Mouse (Mus musculus): ENCODE measurements around the gene Nbea. TPM values are rescaled to one million over a fixed set of nuclear protein-coding genes. Genes with fewer than 3 reads are reported as not detected.

Nbea gene
- total and polyA plus RNA-seq, 3 experiments: 0.04 to 0.27 TPM; not detected in 1

GRCm38 (mm10) chr3:55790609-55791008, 392.9 kb downstream of the Nbea start:
- Histone ChIP-seq H3K36me3 (ENCODE audit: control insufficient read depth in 1 of 2, insufficient read depth in 2 of 2, low read length in 2 of 2) (no peaks in the 10 kb centered on the region), H3K9me3 (replicated peaks; ENCODE audit: insufficient read depth, low read length) (no peaks in the 10 kb centered on the region), H3K4me3 (ENCODE audit: control insufficient read depth in 1 of 2, insufficient read depth in 1 of 2, low read depth in 2 of 2, low read length in 2 of 2) (no peak overlapping the region), H3K9ac (ENCODE audit: control insufficient read depth, low read depth, low read length, poor library complexity, severe bottlenecking) (no peak overlapping the region), H3K79me2 (ENCODE audit: control insufficient read depth, insufficient read depth, low read length, poor library complexity) (no peaks in the 10 kb centered on the region), H3K4me1 (ENCODE audit: control insufficient read depth in 1 of 2, insufficient read depth in 2 of 2, low read length in 2 of 2) (no peaks in the 10 kb centered on the region), H3K27me3 (ENCODE audit: control insufficient read depth in 1 of 2, insufficient read depth in 2 of 2, low read length in 2 of 2) (no peaks in the 10 kb centered on the region), H3K27ac (ENCODE audit: control insufficient read depth, low read depth, low read length) (no peak overlapping the region)
- no peak for TF ChIP-seq E2F4 (IDR thresholded peaks at IDR 0.05; ENCODE audit: borderline replicate concordance, low read depth, low read length)
- TF ChIP-seq ETS1 (IDR thresholded peaks at IDR 0.05; ENCODE audit: low read depth, low read length): no peak
- no peak for TF ChIP-seq GATA1 (IDR thresholded peaks at IDR 0.05; ENCODE audit: low read depth, low read length)
- no peak for TF ChIP-seq BHLHE40 (IDR thresholded peaks at IDR 0.05; ENCODE audit: borderline replicate concordance, low read depth, low read length)
- TF ChIP-seq HCFC1 (IDR thresholded peaks at IDR 0.05; ENCODE audit: low read depth, low read length): no peak
- no peak for DNase-seq (ENCODE audit: low read depth, low spot score)

GRCm38 (mm10) chr3:55789856-55790255, 393.6 kb downstream of the Nbea start:
- H3K9ac ChIP-seq (ENCODE audit: control insufficient read depth, low read depth, low read length, poor library complexity, severe bottlenecking): no peak overlapping the region
- 0 out of 2 replicates have a peak, but pooled peaks have one; percentile 3 for TF ChIP-seq SMC3 (IDR thresholded peaks at IDR 0.05; ENCODE audit: low read depth, low read length)
- TF ChIP-seq JUND (IDR thresholded peaks at IDR 0.05; ENCODE audit: low read depth, low read length): no peak
- H3K9me3 ChIP-seq (replicated peaks; ENCODE audit: insufficient read depth, low read length): no peaks in the 10 kb centered on the region
- H3K36me3 ChIP-seq (ENCODE audit: control insufficient read depth in 1 of 2, insufficient read depth in 2 of 2, low read length in 2 of 2): no peaks in the 10 kb centered on the region
- H3K4me3 ChIP-seq (ENCODE audit: control insufficient read depth in 1 of 2, insufficient read depth in 1 of 2, low read depth in 2 of 2, low read length in 2 of 2): no peak overlapping the region
- no peaks in the 10 kb centered on the region for H3K27me3 ChIP-seq (ENCODE audit: control insufficient read depth in 1 of 2, insufficient read depth in 2 of 2, low read length in 2 of 2)
- no peaks in the 10 kb centered on the region for H3K79me2 ChIP-seq (ENCODE audit: control insufficient read depth, insufficient read depth, low read length, poor library complexity)
- H3K27ac ChIP-seq (ENCODE audit: control insufficient read depth, low read depth, low read length): no peak overlapping the region
- no peak for DNase-seq (ENCODE audit: low read depth, low spot score)
- no peaks in the 10 kb centered on the region for H3K4me1 ChIP-seq (ENCODE audit: control insufficient read depth in 1 of 2, insufficient read depth in 2 of 2, low read length in 2 of 2)

GRCm38 (mm10) chr3:55788621-55789201, 394.8 kb downstream of the Nbea start:
- Histone ChIP-seq H3K79me2 (ENCODE audit: control insufficient read depth, insufficient read depth, low read length, poor library complexity) (no peaks in the 10 kb centered on the region), H3K27me3 (ENCODE audit: control insufficient read depth in 1 of 2, insufficient read depth in 2 of 2, low read length in 2 of 2) (no peaks in the 10 kb centered on the region), H3K9me3 (replicated peaks; ENCODE audit: insufficient read depth, low read length) (no peaks in the 10 kb centered on the region), H3K4me1 (ENCODE audit: control insufficient read depth in 1 of 2, insufficient read depth in 2 of 2, low read length in 2 of 2) (no peaks in the 10 kb centered on the region), H3K4me3 (ENCODE audit: control insufficient read depth in 1 of 2, insufficient read depth in 1 of 2, low read depth in 2 of 2, low read length in 2 of 2) (no peak overlapping the region), H3K27ac (ENCODE audit: control insufficient read depth, low read depth, low read length) (no peak overlapping the region), H3K9ac (ENCODE audit: control insufficient read depth, low read depth, low read length, poor library complexity, severe bottlenecking) (no peak overlapping the region), H3K36me3 (ENCODE audit: control insufficient read depth in 1 of 2, insufficient read depth in 2 of 2, low read length in 2 of 2) (no peaks in the 10 kb centered on the region)
- no peak for TF ChIP-seq GABPA (IDR thresholded peaks at IDR 0.05; ENCODE audit: low read depth, low read length)
- no peak for TF ChIP-seq ZMIZ1 (IDR thresholded peaks at IDR 0.05; ENCODE audit: low read depth, low read length)
- TF ChIP-seq MAFK (IDR thresholded peaks at IDR 0.05; ENCODE audit: borderline replicate concordance, low read depth, low read length): no peak
- TF ChIP-seq MXI1 (IDR thresholded peaks at IDR 0.05; ENCODE audit: low read depth, low read length): no peak
- no peak for TF ChIP-seq E2F4 (IDR thresholded peaks at IDR 0.05; ENCODE audit: borderline replicate concordance, low read depth, low read length)
- TF ChIP-seq USF2 (IDR thresholded peaks at IDR 0.05; ENCODE audit: borderline replicate concordance in 1 of 2, insufficient read depth in 1 of 2, low read depth in 1 of 2, low read length in 2 of 2): no peak
- TF ChIP-seq ZNF384 (IDR thresholded peaks at IDR 0.05; ENCODE audit: low read depth, low read length): no peak
- no peak for TF ChIP-seq POLR2A (IDR thresholded peaks at IDR 0.05; ENCODE audit: control insufficient read depth in 1 of 2, insufficient read depth in 1 of 2, low read depth in 1 of 2, low read length in 2 of 2, poor library complexity in 1 of 2)
- no peak for TF ChIP-seq POLR2AphosphoS2 (IDR thresholded peaks at IDR 0.05; ENCODE audit: low read length)
- TF ChIP-seq SMC3 (IDR thresholded peaks at IDR 0.05; ENCODE audit: low read depth, low read length): no peak
- no peak for TF ChIP-seq MAX (IDR thresholded peaks at IDR 0.05; ENCODE audit: low read length)
- TF ChIP-seq MYC (IDR thresholded peaks at IDR 0.05; ENCODE audit: low read depth, low read length): no peak
- TF ChIP-seq TBP (IDR thresholded peaks at IDR 0.05; ENCODE audit: low read depth, low read length): no peak
- DNase-seq (ENCODE audit: low read depth, low spot score): no peak
